Mouse (Mus musculus) lung, adult 2 months (tissue): ENCODE measurements at regions not wholly inside any gene's neighbourhood (a gene's known extent, or its start where the extent isn't known, plus 50 kb on each side); places are given as distances from the start of the nearest gene placed in this dataset.

Experiments
- CTCF ChIP-seq: fragments of 200-500 bp; IDR thresholded peaks from 2 replicates; pipeline ENCODE4 v1.5.1; 2011; ENCODE audit warnings: mild to moderate bottlenecking, low read length, control low read depth; ENCODE audit not compliant: insufficient read depth
- POLR2A ChIP-seq: fragments of 200-500 bp; IDR thresholded peaks from 2 replicates; pipeline ENCODE4 v1.6.1; 2011; ENCODE audit warnings: low read depth, mild to moderate bottlenecking, control low read depth, low read length, borderline replicate concordance; ENCODE audit errors: extremely low read depth

- no peak for TF ChIP-seq CTCF
- TF ChIP-seq POLR2A: no peak
Measured at GRCm38 (mm10) chr14:25346813-25347610, 112.0 kb upstream of the Zmiz1 start.
